Mouse (Mus musculus): ENCODE data around the gene Gm15517.

DNA sequence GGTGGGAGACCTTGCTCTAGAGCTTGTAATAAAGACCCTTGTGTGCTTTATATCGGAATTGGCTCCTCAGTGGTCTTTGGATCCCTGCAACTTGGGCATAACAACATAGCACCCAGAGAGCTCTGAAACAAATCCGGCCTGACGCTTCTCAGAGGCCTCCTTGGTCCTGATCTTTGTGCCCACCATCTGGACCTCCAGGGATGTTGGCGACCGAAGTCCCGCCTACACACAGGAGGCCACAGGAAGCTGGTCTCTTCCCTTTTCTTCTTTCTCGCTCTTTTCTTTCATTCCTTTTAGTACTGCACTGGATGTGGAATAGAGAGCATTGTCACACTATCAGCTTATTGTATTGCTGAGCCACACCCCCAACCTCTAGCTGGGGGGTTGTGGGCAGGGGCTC lies 12.2 kb downstream of the Gm15517 start:
- no peak for TF ChIP-seq CTCF (IDR thresholded peaks at IDR 0.05; ENCODE audit: low read depth, low read length)
- no peak for TF ChIP-seq TAL1 (conservative IDR thresholded peaks at IDR 0.05; ENCODE audit: low read depth, low read length)
- no peak for TF ChIP-seq GATA1 (IDR thresholded peaks at IDR 0.05; ENCODE audit: borderline replicate concordance, low read length)
- no peak for TF ChIP-seq POLR2AphosphoS5 (IDR thresholded peaks at IDR 0.05; ENCODE audit: insufficient replicate concordance, low read depth, low read length)

All from G1E (cell line).